Mouse (Mus musculus) midbrain, embryonic 11.5 days (tissue): ENCODE measurements around the gene Wsb2. TPM values are rescaled to one million over a fixed set of nuclear protein-coding genes. Genes with fewer than 3 reads are reported as not detected.

Experiments used
- ATAC-seq: fragments of 200-750 bp; cut with Nextera tagmentation; 2 replicates; pipeline ENCODE4 v1.8.0; 2017; ENCODE audit warnings: moderate TSS enrichment, moderate library complexity; ENCODE audit not compliant: low FRiP score
- DNase-seq: peaks from one replicate; pipeline ENCODE4 v3.0.0; 2015; ENCODE audit warnings: low spot score; ENCODE audit errors: missing footprints
- H3K27ac ChIP-seq: fragments of 300-500 bp; sonication (generic); 2 replicates; pipeline ENCODE4 v1.5.1; 2014; ENCODE audit warnings: low read depth, low read length
- H3K27me3 ChIP-seq: fragments of 300-500 bp; sonication (generic); 2 replicates; pipeline ENCODE4 v1.6.1; 2014; ENCODE audit warnings: mild to moderate bottlenecking, low read length, moderate library complexity, mixed read lengths; ENCODE audit not compliant: control insufficient read depth, insufficient read depth
- H3K36me3 ChIP-seq: fragments of 300-500 bp; sonication (generic); 2 replicates; pipeline ENCODE4 v1.6.1; 2014; ENCODE audit warnings: mild to moderate bottlenecking, low read length, moderate library complexity, mixed read lengths; ENCODE audit not compliant: control insufficient read depth, insufficient read depth
- H3K4me1 ChIP-seq: fragments of 300-500 bp; sonication (generic); 2 replicates; pipeline ENCODE4 v1.6.1; 2014; ENCODE audit warnings: low read length; ENCODE audit not compliant: control insufficient read depth, insufficient read depth
- H3K4me2 ChIP-seq: fragments of 300-500 bp; sonication (generic); 2 replicates; pipeline ENCODE4 v1.6.1; 2014; ENCODE audit warnings: mild to moderate bottlenecking, moderate library complexity
- H3K4me3 ChIP-seq: fragments of 300-500 bp; sonication (generic); 2 replicates; pipeline ENCODE4 v1.5.1; 2014; ENCODE audit warnings: low read depth, low read length
- H3K9ac ChIP-seq: fragments of 300-500 bp; sonication (generic); 2 replicates; pipeline ENCODE4 v1.6.1; 2014; ENCODE audit warnings: low read length
- H3K9me3 ChIP-seq: fragments of 300-500 bp; sonication (generic); 2 replicates; pipeline ENCODE4 v1.6.1; 2016; ENCODE audit warnings: low read length; ENCODE audit not compliant: control insufficient read depth
- WGBS: fragments of 180-500 bp; shearing (Covaris S2); extraction: QIAGEN DNeasy Blood & Tissue Kit; methylation state at CpG from one replicate; pipeline ENCODE4 v1.1.7; 2014; 5-methylcytosine and 5-hydroxymethylcytosine counted together
- polyA plus RNA-seq: library from polyadenylated mRNA; unstranded; fragments of >200 nt; fragmentation: Nextera tagmentation; extraction: Ambion mirVana; gene quantifications from 2 replicates; pipeline ENCODE4 v1.2.1, GENCODE M21; 2014

Gene Wsb2
- polyA plus RNA-seq, 1 experiment from 2014 or later, result 84.2 TPM

DNA sequence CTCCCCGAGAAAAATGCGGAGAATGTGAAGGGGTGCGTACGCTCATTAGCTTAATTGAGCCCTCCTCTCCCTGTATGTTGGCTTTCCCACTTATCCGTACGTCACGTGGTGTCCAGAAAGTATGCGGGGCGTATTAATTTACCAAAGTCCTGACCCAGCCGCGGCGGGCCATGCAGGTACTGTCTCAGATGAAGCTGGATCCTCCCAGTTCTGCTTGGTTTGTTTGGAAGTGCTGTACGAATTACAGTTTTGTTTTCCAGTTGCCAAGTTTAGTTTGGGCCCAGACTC, 3.1 kb downstream of the Wsb2 start:
- Histone ChIP-seq H3K4me1 (peaks cover 27% of the 10 kb centered on the region), H3K27ac (no peak overlapping the region), H3K4me2 (no peak overlapping the region), H3K9me3 (no peaks in the 10 kb centered on the region), H3K4me3 (no peak overlapping the region), H3K36me3 (no peaks in the 10 kb centered on the region; the same call in 1 of the 2 replicates), H3K9ac (no peak overlapping the region), H3K27me3 (no peaks in the 10 kb centered on the region)
- ATAC-seq (no peak), DNase-seq (no peak)
- WGBS, result 53% methylated on average over 13 of the region's 13 CpGs

DNA sequence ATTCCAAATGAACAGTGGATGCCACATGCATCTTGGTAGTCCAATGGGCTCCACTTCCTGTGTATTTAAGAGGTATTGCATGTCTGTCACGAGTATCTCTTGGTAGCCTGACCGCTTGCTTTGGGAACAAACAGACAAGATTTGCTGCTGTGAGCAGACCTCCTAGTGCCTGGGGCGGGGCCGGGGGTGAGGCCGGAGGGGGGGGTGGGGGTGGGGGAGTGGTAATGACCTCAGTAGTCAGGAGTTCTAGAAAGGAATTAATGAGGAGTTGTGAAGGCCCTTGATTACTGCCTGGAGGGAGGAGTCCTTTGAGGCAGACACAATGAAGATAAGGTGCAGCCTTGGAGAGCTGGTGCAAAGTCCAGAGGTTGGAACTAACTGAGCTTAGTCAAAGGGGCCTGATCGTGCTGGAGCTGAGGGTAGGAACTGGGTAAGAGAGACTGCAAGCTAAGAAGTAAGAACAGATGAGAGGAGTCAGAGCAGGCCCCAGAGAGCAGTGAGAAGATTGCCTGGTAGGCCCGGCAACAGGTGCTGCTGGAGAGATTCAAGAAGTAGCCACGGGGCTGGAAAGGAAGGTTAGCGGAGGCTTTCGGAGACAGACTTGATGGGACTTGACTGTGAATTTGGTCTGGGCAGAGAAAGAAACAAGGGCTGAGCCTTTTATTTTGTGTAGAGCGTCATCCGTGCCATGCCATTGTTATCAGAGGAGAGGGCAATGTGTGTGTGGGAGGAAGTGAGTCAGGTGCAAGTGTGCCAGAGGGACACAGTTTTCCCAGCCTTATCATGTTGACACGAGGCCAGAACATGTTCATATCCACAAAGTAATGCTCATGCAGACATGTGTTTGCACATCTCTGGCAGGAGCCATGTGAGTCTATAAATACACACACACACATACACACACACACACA, 3.8 kb downstream of the Wsb2 start:
- DNase-seq (no peak), ATAC-seq (no peak)
- 49% methylated on average over 13 of the region's 13 CpGs for WGBS
- Histone ChIP-seq H3K9me3 (no peaks in the 10 kb centered on the region), H3K27ac (no peak overlapping the region), H3K4me3 (no peak overlapping the region), H3K36me3 (peaks cover 4% of the 10 kb centered on the region), H3K27me3 (no peaks in the 10 kb centered on the region), H3K9ac (no peak overlapping the region), H3K4me2 (no peak overlapping the region), H3K4me1 (peaks cover 27% of the 10 kb centered on the region)

DNA sequence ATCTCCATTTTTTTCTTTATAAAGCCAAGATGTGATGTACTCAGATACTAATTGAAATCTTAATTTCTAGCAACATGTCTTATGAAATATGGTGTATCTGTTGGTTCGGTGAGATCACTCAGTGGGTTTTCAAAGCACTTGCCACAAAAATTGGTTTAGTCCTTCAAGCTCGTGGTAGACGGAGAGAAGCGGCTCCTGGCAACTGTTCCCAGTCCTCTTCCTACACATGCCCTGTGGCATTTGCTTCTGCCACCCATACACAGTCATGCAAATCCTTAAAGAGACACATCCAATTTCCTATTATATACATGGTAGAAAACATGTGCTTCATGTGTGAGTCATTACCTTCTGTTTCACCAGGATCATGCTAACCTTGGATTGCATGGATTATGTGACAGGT, 4.5 kb downstream of the Wsb2 start:
- Histone ChIP-seq H3K9ac (no peak overlapping the region), H3K4me2 (no peak overlapping the region), H3K4me3 (no peak overlapping the region), H3K27me3 (no peaks in the 10 kb centered on the region), H3K36me3 (peaks cover 4% of the 10 kb centered on the region), H3K27ac (no peak overlapping the region), H3K9me3 (no peaks in the 10 kb centered on the region), H3K4me1 (peaks cover 22% of the 10 kb centered on the region)
- DNase-seq (no peak), ATAC-seq (no peak)
- WGBS, result 91% methylated on average over 4 of the region's 4 CpGs

DNA sequence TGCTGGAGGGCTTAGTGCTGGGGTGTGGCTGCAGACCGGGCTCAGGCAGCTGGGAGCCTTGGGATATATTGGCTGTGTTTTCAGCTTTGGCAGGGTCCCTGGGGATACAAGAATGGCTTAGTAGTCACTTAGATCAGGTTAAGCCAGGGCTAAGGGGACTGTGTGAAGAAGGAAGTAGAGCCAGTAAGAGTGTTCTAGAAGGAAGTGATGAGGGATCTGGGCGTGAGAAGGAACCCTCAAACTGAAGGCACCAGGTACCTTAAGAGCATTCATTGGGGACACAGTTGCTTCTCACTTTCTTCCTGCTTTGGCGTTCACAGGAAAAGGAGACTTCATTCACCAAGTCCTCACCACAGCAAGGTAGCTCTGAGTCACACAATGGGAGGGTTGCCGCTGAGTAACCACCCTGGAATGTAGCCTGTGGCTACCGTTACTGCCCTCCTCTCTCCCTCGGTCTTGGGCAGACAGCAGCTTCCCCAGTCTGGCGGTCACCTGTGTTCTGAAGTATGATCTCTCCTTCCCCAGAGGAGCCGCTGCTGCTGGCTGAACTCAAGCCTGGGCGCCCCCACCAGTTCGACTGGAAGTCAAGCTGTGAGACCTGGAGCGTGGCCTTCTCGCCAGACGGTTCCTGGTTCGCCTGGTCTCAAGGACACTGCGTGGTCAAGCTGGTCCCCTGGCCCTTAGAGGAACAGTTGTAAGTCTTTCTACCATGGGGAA, 6.1 kb downstream of the Wsb2 start:
- DNase-seq (no peak), ATAC-seq (no peak)
- 64% methylated on average over 15 of the region's 15 CpGs for WGBS
- Histone ChIP-seq H3K4me2 (no peak overlapping the region), H3K4me1 (peaks cover 16% of the 10 kb centered on the region), H3K4me3 (no peak overlapping the region), H3K36me3 (peaks cover 4% of the 10 kb centered on the region), H3K9me3 (no peaks in the 10 kb centered on the region), H3K27me3 (no peaks in the 10 kb centered on the region), H3K27ac (no peak overlapping the region), H3K9ac (no peak overlapping the region)

DNA sequence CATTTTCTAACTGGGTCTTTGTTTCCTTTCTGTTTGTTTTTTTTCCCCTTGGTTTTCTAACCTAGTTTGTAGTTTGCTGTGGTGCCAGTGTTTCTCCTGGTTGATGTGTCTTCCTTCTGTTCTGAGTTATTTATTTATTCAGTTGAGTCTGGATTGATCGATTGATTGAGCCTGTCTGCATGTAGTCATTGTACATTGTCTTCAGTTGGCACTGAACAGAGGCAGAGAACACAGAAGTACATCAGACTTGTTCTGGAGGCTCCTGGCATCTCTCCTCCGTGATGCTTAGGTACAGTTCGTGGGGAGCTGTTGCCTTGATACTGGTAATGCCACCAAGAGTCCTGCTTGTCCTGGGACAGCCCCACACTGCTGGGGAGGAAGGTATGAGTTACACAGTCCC, 7.7 kb downstream of the Wsb2 start:
- DNase-seq, result no peak
- Histone ChIP-seq H3K9ac (no peak overlapping the region), H3K4me1 (peaks cover 10% of the 10 kb centered on the region), H3K36me3 (peaks cover 6% of the 10 kb centered on the region), H3K27ac (no peak overlapping the region), H3K4me2 (no peak overlapping the region), H3K9me3 (no peaks in the 10 kb centered on the region), H3K27me3 (no peaks in the 10 kb centered on the region), H3K4me3 (no peak overlapping the region)
- 86% methylated on average over 3 of the region's 3 CpGs for WGBS
- no peak for ATAC-seq

DNA sequence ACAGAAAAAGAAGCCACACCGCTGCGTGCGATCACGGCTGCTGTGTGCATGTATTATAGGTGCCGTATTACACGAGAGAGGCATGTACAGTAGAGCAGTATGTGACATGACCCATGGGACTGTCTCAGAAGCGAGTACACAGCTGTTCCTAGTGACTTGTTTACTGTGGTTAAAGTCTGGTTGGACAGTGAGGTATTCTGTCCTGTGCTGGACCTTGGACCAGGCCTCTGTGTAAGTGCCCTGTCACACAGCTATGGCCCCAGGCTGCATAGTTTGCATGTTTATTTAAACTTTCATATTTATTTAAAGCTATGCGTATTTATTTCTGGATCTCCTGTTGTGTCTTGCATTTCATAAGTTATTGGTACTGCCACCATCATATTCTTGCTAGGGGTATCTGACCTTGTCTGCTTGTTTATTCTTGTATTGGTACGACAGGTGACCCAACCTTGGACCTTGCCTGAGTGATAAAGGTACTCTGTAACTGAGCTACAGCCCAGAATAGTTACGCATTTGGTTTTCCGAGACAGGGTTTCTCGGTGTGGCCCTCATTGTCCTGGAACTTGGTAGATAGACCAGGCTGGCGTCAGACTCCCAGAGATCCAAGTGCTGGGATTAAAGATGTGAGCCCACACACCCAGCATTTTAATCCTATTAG, 8.9 kb downstream of the Wsb2 start:
- Histone ChIP-seq H3K9ac (no peak overlapping the region), H3K36me3 (peaks cover 6% of the 10 kb centered on the region)
- WGBS, result 93% methylated on average over 13 of the region's 13 CpGs

DNA sequence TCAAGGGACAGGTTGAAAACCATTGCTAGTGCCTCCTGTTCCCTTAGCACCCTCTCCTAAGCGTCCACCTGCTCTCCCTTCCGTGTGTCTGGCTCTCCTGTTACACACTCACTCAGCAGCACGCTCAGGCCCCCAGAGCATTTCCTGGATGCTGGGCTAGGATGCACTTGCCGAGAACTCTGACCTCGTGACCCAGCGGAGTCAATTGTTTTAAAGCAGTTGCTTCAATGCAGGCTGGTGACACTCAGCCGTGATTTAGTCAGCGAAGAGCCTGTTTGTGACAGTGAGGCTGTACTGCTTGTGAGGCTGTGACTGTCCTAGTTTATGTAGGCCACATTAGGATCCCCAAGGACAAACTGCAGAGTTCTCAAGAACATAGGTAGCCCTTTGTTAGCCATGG, 10.1 kb downstream of the Wsb2 start:
- Histone ChIP-seq H3K4me3 (no peak overlapping the region), H3K27me3 (no peaks in the 10 kb centered on the region), H3K4me1 (no peaks in the 10 kb centered on the region), H3K9ac (no peak overlapping the region), H3K4me2 (no peak overlapping the region), H3K27ac (no peak overlapping the region), H3K36me3 (peaks cover 10% of the 10 kb centered on the region), H3K9me3 (no peaks in the 10 kb centered on the region)
- ATAC-seq, result no peak
- DNase-seq, result no peak
- 67% methylated on average over 8 of the region's 8 CpGs for whole genome bisulfite sequencing

More for the DNA sequence above, 8.9 kb downstream of the Wsb2 start:
- Histone ChIP-seq H3K27ac (no peak overlapping the region), H3K4me3 (no peak overlapping the region), H3K4me2 (no peak overlapping the region), H3K9me3 (no peaks in the 10 kb centered on the region), H3K27me3 (no peaks in the 10 kb centered on the region), H3K4me1 (peaks cover under 1% of the 10 kb centered on the region; the same call in 1 of the 2 replicates)
- no peak for DNase-seq
- ATAC-seq, result no peak

DNA sequence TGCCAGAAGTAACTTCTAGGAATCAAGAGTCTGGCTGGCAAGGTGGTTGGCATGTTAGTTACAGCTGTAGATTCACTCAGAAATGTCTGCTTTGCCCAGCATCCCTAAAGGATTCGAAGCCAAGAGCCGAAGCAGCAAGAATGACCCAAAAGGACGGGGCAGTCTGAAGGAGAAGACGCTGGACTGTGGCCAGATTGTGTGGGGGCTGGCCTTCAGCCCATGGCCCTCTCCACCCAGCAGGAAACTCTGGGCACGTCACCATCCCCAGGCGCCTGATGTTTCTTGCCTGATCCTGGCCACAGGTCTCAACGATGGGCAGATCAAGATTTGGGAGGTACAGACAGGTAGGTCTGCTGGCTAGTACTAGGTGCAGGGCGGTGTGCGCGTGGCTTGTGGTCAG, 13.5 kb downstream of the Wsb2 start:
- H3K27me3 ChIP-seq, result no peaks in the 10 kb centered on the region
- no peak for ATAC-seq

DNA sequence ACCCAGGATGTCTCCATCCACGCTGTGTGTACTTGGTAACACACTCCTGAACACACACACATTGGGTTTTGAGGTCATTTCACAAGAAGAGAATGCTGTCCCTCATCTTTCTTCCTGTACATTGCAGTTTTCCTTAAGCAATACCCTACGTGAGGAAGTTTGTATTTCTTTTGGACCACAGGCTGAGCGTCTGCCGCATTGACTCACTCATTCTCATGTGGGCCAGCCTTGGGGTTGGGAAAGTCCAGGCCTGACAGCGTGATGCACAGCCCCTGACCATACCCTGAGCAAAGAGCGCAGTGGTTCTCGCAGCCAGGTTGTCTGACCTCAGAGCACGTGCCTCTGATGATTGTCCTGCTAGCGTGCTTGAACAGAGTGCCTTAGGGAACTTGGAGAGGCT, 16.3 kb downstream of the Wsb2 start:
- DNase-seq (no peak), ATAC-seq (no peak)
- H3K9me3 ChIP-seq, result no peaks in the 10 kb centered on the region
- H3K36me3 ChIP-seq, result peaks cover 14% of the 10 kb centered on the region
- H3K27me3 ChIP-seq, result no peaks in the 10 kb centered on the region
- H3K27ac ChIP-seq, result no peak overlapping the region
- 94% methylated on average over 9 of the region's 9 CpGs for WGBS
- no peaks in the 10 kb centered on the region for H3K4me1 ChIP-seq
- no peak overlapping the region for H3K4me2 ChIP-seq
- no peak overlapping the region for H3K4me3 ChIP-seq
- H3K9ac ChIP-seq, result no peak overlapping the region

More for the DNA sequence above, 13.5 kb downstream of the Wsb2 start:
- no peak overlapping the region for H3K27ac ChIP-seq
- no peak overlapping the region for H3K9ac ChIP-seq
- 89% methylated on average over 10 of the region's 10 CpGs for WGBS
- no peaks in the 10 kb centered on the region for H3K4me1 ChIP-seq
- H3K4me2 ChIP-seq, result no peak overlapping the region
- no peak for DNase-seq
- H3K9me3 ChIP-seq, result no peaks in the 10 kb centered on the region
- H3K4me3 ChIP-seq, result no peak overlapping the region
- H3K36me3 ChIP-seq, result peaks cover 11% of the 10 kb centered on the region
